ENCODE assay signal across 14 mouse cellular contexts in the genomic region with DNA sequence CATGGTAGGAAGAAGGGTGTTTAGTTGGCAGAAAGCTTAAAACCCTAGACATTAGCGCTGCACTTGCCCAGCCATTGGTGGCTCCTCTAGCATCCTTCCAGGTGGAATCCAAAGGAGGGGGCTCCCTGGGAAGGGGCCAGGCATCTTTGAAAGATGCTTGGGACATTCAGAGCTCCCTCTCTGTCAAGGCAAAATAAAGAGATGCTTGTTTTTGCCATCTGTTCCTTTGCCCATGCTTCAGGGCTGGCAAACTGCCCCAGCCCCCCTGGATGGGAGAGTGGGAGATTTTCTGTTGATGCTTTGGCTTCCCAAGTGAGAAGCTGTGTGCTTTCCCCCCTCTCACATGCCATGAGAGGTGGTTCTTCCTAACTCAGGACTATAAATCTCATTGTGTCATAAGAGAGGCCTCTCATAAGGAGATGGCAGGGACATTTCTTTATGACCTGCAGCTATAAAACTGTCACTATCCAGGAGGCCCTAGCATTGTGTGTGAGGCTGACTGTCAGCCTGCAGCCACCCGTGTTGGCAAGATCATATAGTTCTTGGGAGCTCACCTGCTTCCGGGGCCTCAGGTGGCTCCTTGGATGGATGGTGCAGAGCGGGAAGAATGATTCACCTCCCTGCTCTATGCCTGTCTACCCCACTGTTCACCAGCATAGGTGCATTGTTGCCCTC. TPM values are rescaled to one million over a fixed set of nuclear protein-coding genes. Genes with fewer than 3 reads are reported as not detected.
DNase-seq lines count a peak whose midpoint lies in the region; ATAC-seq lines count a peak whose summit lies in the region.
"Had no signal": no experiment of that assay in that cellular context is flagged by ENCODE, and none has a peak within 500 bp of the region (broad histone marks: within the 10 kb centered on the region; RNA-seq: fewer than 3 reads in every experiment).

No protein-coding gene starts in this region.

- H3K9ac ChIP-seq in hindbrain, embryonic 13.5 days: no peak overlapping the region
- no peak overlapping the region for H3K9ac ChIP-seq in neural tube, embryonic 14.5 days (replicated peaks; ENCODE audit: low read depth, low read length)
- H3K9ac ChIP-seq in hindbrain, embryonic 15.5 days: no peak overlapping the region
- no peak overlapping the region for H3K9ac ChIP-seq in kidney, embryonic 14.5 days (ENCODE audit: low read depth, low read length)
- H3K9ac ChIP-seq: heart, embryonic 12.5 days; limb, embryonic 13.5 days had no signal

- H3K36me3 ChIP-seq in hindbrain, embryonic 13.5 days: peaks cover 74% of the 10 kb centered on the region
- peaks cover 64% of the 10 kb centered on the region for H3K36me3 ChIP-seq in hindbrain, embryonic 10.5 days
- H3K36me3 ChIP-seq in neural tube, embryonic 14.5 days (ENCODE audit: control insufficient read depth, insufficient read depth, low read length): peaks cover 9% of the 10 kb centered on the region
- peaks cover 14% of the 10 kb centered on the region for H3K36me3 ChIP-seq in hindbrain, embryonic 15.5 days
- H3K36me3 ChIP-seq in kidney, embryonic 14.5 days (ENCODE audit: control insufficient read depth, insufficient read depth, low read length): no peaks in the 10 kb centered on the region

- H3K9me3 ChIP-seq in hindbrain, embryonic 13.5 days: no peaks in the 10 kb centered on the region
- H3K9me3 ChIP-seq in hindbrain, embryonic 10.5 days: no peaks in the 10 kb centered on the region
- H3K9me3 ChIP-seq in neural tube, embryonic 14.5 days (ENCODE audit: control insufficient read depth, low read length): no peaks in the 10 kb centered on the region
- no peaks in the 10 kb centered on the region for H3K9me3 ChIP-seq in hindbrain, embryonic 15.5 days
- H3K9me3 ChIP-seq in kidney, embryonic 14.5 days (ENCODE audit: control insufficient read depth, low read length): 0 out of 2 replicates have a peak, but pooled peaks cover 3% of the 10 kb centered on the region
- H3K9me3 ChIP-seq: heart, embryonic 12.5 days; limb, embryonic 13.5 days had no signal

- DNase-seq in hindbrain, embryonic 10.5 days (ENCODE audit: low spot score): no peak
- DNase-seq in neural tube, embryonic 10.5 days (ENCODE audit: extremely low spot score, low spot score): no peak
- peak; percentile 35 to 50 for DNase-seq in layer of hippocampus, postnatal 36 days
- DNase-seq: gastrocnemius, postnatal 10 days; kidney, postnatal 25 days; lung, adult 2 months; thymus, adult 2 months had no signal

- peak overlapping the region; percentile 26; the same call in 1 of the 2 replicates for H3K27ac ChIP-seq in hindbrain, embryonic 13.5 days
- no peak overlapping the region for H3K27ac ChIP-seq in hindbrain, embryonic 10.5 days
- H3K27ac ChIP-seq in neural tube, embryonic 14.5 days (ENCODE audit: low read depth, low read length): no peak overlapping the region; the same call in 1 of the 2 replicates
- no peak overlapping the region for H3K27ac ChIP-seq in hindbrain, embryonic 15.5 days (replicated peaks)
- no peak overlapping the region for H3K27ac ChIP-seq in kidney, embryonic 14.5 days (ENCODE audit: low read depth, low read length)
- H3K27ac ChIP-seq: limb, embryonic 13.5 days had no signal

- peak; percentile 23; the same call in 1 of the 2 replicates for ATAC-seq in hindbrain, embryonic 13.5 days (ENCODE audit: low FRiP score)
- peak; percentile 55; the same call in 1 of the 2 replicates for ATAC-seq in neural tube, embryonic 14.5 days (ENCODE audit: low read depth)
- ATAC-seq in hindbrain, embryonic 15.5 days (ENCODE audit: low FRiP score, low read depth): peak; percentile 32; the same call in 1 of the 2 replicates
- ATAC-seq in kidney, embryonic 14.5 days (ENCODE audit: low FRiP score, low TSS enrichment): no peak

- H3K4me1 ChIP-seq in hindbrain, embryonic 13.5 days (replicated peaks): peaks cover 32% of the 10 kb centered on the region
- H3K4me1 ChIP-seq in hindbrain, embryonic 10.5 days (replicated peaks): peaks cover 14% of the 10 kb centered on the region
- H3K4me1 ChIP-seq in neural tube, embryonic 14.5 days (ENCODE audit: control insufficient read depth, insufficient read depth, low read length): no peaks in the 10 kb centered on the region
- peaks cover 6% of the 10 kb centered on the region for H3K4me1 ChIP-seq in hindbrain, embryonic 15.5 days (replicated peaks)
- no peaks in the 10 kb centered on the region for H3K4me1 ChIP-seq in kidney, embryonic 14.5 days (ENCODE audit: control insufficient read depth, insufficient read depth, low read length)
- H3K4me1 ChIP-seq: heart, embryonic 12.5 days; limb, embryonic 13.5 days had no signal

- H3K27me3 ChIP-seq in hindbrain, embryonic 13.5 days: no peaks in the 10 kb centered on the region
- H3K27me3 ChIP-seq in hindbrain, embryonic 10.5 days (ENCODE audit: insufficient read depth, poor library complexity, severe bottlenecking): no peaks in the 10 kb centered on the region
- no peaks in the 10 kb centered on the region for H3K27me3 ChIP-seq in neural tube, embryonic 14.5 days (ENCODE audit: control insufficient read depth, insufficient read depth, low read length)
- H3K27me3 ChIP-seq in hindbrain, embryonic 15.5 days: no peaks in the 10 kb centered on the region
- H3K27me3 ChIP-seq in kidney, embryonic 14.5 days (ENCODE audit: control insufficient read depth, insufficient read depth, low read length): no peaks in the 10 kb centered on the region
- H3K27me3 ChIP-seq: CH12.LX; heart, embryonic 12.5 days; limb, embryonic 13.5 days had no signal

- WGBS in hindbrain, embryonic 13.5 days: 88% methylated on average over 4 of the region's 4 CpGs
- WGBS in hindbrain, embryonic 10.5 days: 99% methylated on average over 4 of the region's 4 CpGs
- WGBS in neural tube, embryonic 14.5 days: 72% methylated on average over 4 of the region's 4 CpGs
- WGBS in hindbrain, embryonic 15.5 days: 78% methylated on average over 4 of the region's 4 CpGs
- WGBS in kidney, embryonic 14.5 days: 85% methylated on average over 4 of the region's 4 CpGs

- H3K4me3 ChIP-seq in hindbrain, embryonic 13.5 days: no peak overlapping the region
- H3K4me3 ChIP-seq in hindbrain, embryonic 10.5 days: no peak overlapping the region
- H3K4me3 ChIP-seq in neural tube, embryonic 14.5 days (ENCODE audit: low read depth, low read length): no peak overlapping the region
- no peak overlapping the region for H3K4me3 ChIP-seq in hindbrain, embryonic 15.5 days
- H3K4me3 ChIP-seq in kidney, embryonic 14.5 days (ENCODE audit: low read length): no peak overlapping the region
- H3K4me3 ChIP-seq: heart, embryonic 12.5 days; limb, embryonic 13.5 days had no signal

- no peak overlapping the region for H3K4me2 ChIP-seq in hindbrain, embryonic 13.5 days
- no peak overlapping the region for H3K4me2 ChIP-seq in neural tube, embryonic 14.5 days (ENCODE audit: low read depth, low read length)
- no peak overlapping the region for H3K4me2 ChIP-seq in hindbrain, embryonic 15.5 days
- no peak overlapping the region for H3K4me2 ChIP-seq in kidney, embryonic 14.5 days (replicated peaks; ENCODE audit: low read depth, low read length)
- H3K4me2 ChIP-seq: heart, embryonic 12.5 days; limb, embryonic 13.5 days had no signal

RNA-seq across cellular contexts. Expression of gene Igsf9b, which starts 38.1 kb away (rescaled TPM):
- 14.7 and 15.6 TPM in 2 replicates for polyA plus RNA-seq in hindbrain, embryonic 13.5 days (2015; fragmentation: Nextera tagmentation; extraction: Ambion mirVana)
- polyA plus RNA-seq in hindbrain, embryonic 10.5 days (2016; fragmentation: Nextera tagmentation; extraction: Ambion mirVana): 6.8 and 6.9 TPM in 2 replicates
- 15.3 and 19.1 TPM in 2 replicates for polyA plus RNA-seq in neural tube, embryonic 14.5 days (2014; fragmentation: Nextera tagmentation; extraction: Ambion mirVana)
- polyA plus RNA-seq in hindbrain, embryonic 15.5 days (2015; fragmentation: Nextera tagmentation; extraction: Ambion mirVana): 23.2 and 25.4 TPM in 2 replicates
- 10 to 100 TPM; 25.7 to 29.2 TPM for total RNA-seq in layer of hippocampus, postnatal 36 days (2021)
- polyA plus RNA-seq in kidney, embryonic 14.5 days (2014; fragmentation: Nextera tagmentation; extraction: Ambion mirVana): 1.9 and 2.2 TPM in 2 replicates

RNA-seq across cellular contexts. Expression of gene Spata19, which starts 59.5 kb away (rescaled TPM):
- not detected in 2 replicates for polyA plus RNA-seq in hindbrain, embryonic 13.5 days (2015; fragmentation: Nextera tagmentation; extraction: Ambion mirVana)
- not detected in 2 replicates for polyA plus RNA-seq in hindbrain, embryonic 10.5 days (2016; fragmentation: Nextera tagmentation; extraction: Ambion mirVana)
- not detected in 2 replicates for polyA plus RNA-seq in neural tube, embryonic 14.5 days (2014; fragmentation: Nextera tagmentation; extraction: Ambion mirVana)
- polyA plus RNA-seq in hindbrain, embryonic 15.5 days (2015; fragmentation: Nextera tagmentation; extraction: Ambion mirVana): not detected in 2 replicates
- total RNA-seq in layer of hippocampus, postnatal 36 days (2021): not detected
- not detected in 2 replicates for polyA plus RNA-seq in kidney, embryonic 14.5 days (2014; fragmentation: Nextera tagmentation; extraction: Ambion mirVana)
- total RNA-seq: CH12.LX; gastrocnemius, postnatal 10 days had no signal
- polyA plus RNA-seq: heart, embryonic 12.5 days; limb, embryonic 13.5 days; lung, adult 2 months had no signal

Comparison
In these comparisons a context has a peak if more than half of its experiments do, and no peak if none do; other contexts are left out.
1. DNase-seq: peak in layer of hippocampus, postnatal 36 days (2 of 2); none in hindbrain, embryonic 10.5 days (single experiment) and neural tube, embryonic 10.5 days (single experiment).